ENCODE assay signal across 20 mouse cellular contexts in the genomic region with DNA sequence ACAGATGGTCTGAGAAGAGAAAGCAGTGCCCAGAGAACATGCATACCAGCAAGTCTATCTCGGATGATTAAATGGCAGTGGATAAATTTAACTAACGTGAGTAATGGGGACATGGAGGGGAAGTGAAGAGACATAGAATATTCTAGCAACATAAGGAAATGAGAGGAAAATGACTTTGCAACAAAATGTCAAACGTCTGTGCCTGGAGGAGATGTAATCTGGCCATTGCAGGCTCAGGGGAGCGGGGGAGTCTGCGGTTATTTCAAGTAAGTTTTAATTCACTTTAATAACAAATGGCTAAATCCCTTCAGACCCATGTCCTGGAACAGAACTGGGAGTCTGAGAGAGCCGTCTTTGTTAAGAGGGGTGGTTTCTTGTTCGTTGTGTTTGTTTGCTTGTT.
"Had no signal": no experiment of that assay in that cellular context is flagged by ENCODE, and none has a peak within 500 bp of the region (broad histone marks: within the 10 kb centered on the region; RNA-seq: fewer than 3 reads in every experiment).

No protein-coding gene starts in this region.

- H3K36me3 ChIP-seq: midbrain, embryonic 10.5 days; midbrain, embryonic 12.5 days; neural tube, embryonic 13.5 days; neural tube, embryonic 15.5 days had no signal

- H3K27me3 ChIP-seq: neural tube, embryonic 13.5 days; neural tube, embryonic 15.5 days had no signal

- H3K27ac ChIP-seq: midbrain, embryonic 10.5 days; midbrain, embryonic 12.5 days; neural tube, embryonic 13.5 days; neural tube, embryonic 15.5 days had no signal

- DNase-seq: lung, adult 18-20 months; lung, embryonic 14.5 days; lung, postnatal 10 days; lung, postnatal 4 days; midbrain, embryonic 14.5 days; retina, postnatal 1 day; right cerebral cortex, adult 18-20 months; right cerebral cortex, postnatal 25 days; right cerebral cortex, postnatal 4 days; spleen, adult 18-20 months; thymus, adult 18-20 months; thymus, postnatal 14 days; thymus, postnatal 36 days had no signal

- H3K9me3 ChIP-seq: megakaryocyte, embryonic 14.5 days; midbrain, embryonic 10.5 days; midbrain, embryonic 12.5 days; neural tube, embryonic 13.5 days; neural tube, embryonic 15.5 days had no signal

- H3K4me3 ChIP-seq: megakaryocyte, embryonic 14.5 days; midbrain, embryonic 10.5 days; midbrain, embryonic 12.5 days; myocyte; neural tube, embryonic 13.5 days; neural tube, embryonic 15.5 days had no signal

- ATAC-seq: midbrain, embryonic 16.5 days had no signal

- H3K9ac ChIP-seq: lung, embryonic 14.5 days; midbrain, embryonic 12.5 days; neural tube, embryonic 13.5 days; neural tube, embryonic 15.5 days had no signal
